Mouse (Mus musculus): Measurements from ENCODE around the gene Fam193a. TPM values are rescaled to one million over a fixed set of nuclear protein-coding genes. Genes with fewer than 3 reads are reported as not detected.

Gene Fam193a
- total RNA-seq, 2 experiments from 2014 or later: 67.1 to 89.6 TPM

- ATAC-seq (replicated peaks; ENCODE audit: low FRiP score, poor library complexity, severe bottlenecking): no peak
Measured at GRCm38 (mm10) chr5:34439768-34440167, 70.0 kb downstream of the Fam193a start.

- ATAC-seq (replicated peaks; ENCODE audit: low FRiP score, poor library complexity, severe bottlenecking): no peak
Measured at GRCm38 (mm10) chr5:34441797-34442196, 72.1 kb downstream of the Fam193a start.

- ATAC-seq (replicated peaks; ENCODE audit: low FRiP score, poor library complexity, severe bottlenecking): no peak
Measured at GRCm38 (mm10) chr5:34446207-34446606, 76.5 kb downstream of the Fam193a start.

GRCm38 (mm10) chr5:34458994-34459393, 89.3 kb downstream of the Fam193a start:
- no peak for ATAC-seq (replicated peaks; ENCODE audit: low FRiP score, poor library complexity, severe bottlenecking)

GRCm38 (mm10) chr5:34461294-34461693, 91.6 kb downstream of the Fam193a start:
- ATAC-seq (replicated peaks; ENCODE audit: low FRiP score, poor library complexity, severe bottlenecking): no peak

GRCm38 (mm10) chr5:34461841-34462240, 92.1 kb downstream of the Fam193a start:
- ATAC-seq (replicated peaks; ENCODE audit: low FRiP score, poor library complexity, severe bottlenecking): no peak

GRCm38 (mm10) chr5:34466079-34466478, 96.3 kb downstream of the Fam193a start:
- ATAC-seq (replicated peaks; ENCODE audit: low FRiP score, poor library complexity, severe bottlenecking): no peak

GRCm38 (mm10) chr5:34466648-34467047, 96.9 kb downstream of the Fam193a start:
- no peak for ATAC-seq (replicated peaks; ENCODE audit: low FRiP score, poor library complexity, severe bottlenecking)

GRCm38 (mm10) chr5:34468039-34468775, 98.5 kb downstream of the Fam193a start:
- peak; percentile 86 for ATAC-seq (replicated peaks; ENCODE audit: low FRiP score, poor library complexity, severe bottlenecking)

GRCm38 (mm10) chr5:34480926-34481325, 111.2 kb downstream of the Fam193a start:
- ATAC-seq (replicated peaks; ENCODE audit: low FRiP score, poor library complexity, severe bottlenecking): no peak

- 0 out of 2 replicates have a peak, but pooled peaks have one; percentile 40 for ATAC-seq (replicated peaks; ENCODE audit: low FRiP score, poor library complexity, severe bottlenecking)
Measured at GRCm38 (mm10) chr5:34485731-34486130, 116.0 kb downstream of the Fam193a start.

- no peak for ATAC-seq (replicated peaks; ENCODE audit: low FRiP score, poor library complexity, severe bottlenecking)
Measured at GRCm38 (mm10) chr5:34487320-34488090, 117.8 kb downstream of the Fam193a start.

GRCm38 (mm10) chr5:34488741-34489417, 119.1 kb downstream of the Fam193a start:
- ATAC-seq (replicated peaks; ENCODE audit: low FRiP score, poor library complexity, severe bottlenecking): no peak

GRCm38 (mm10) chr5:34489418-34489787, 119.7 kb downstream of the Fam193a start:
- ATAC-seq (replicated peaks; ENCODE audit: low FRiP score, poor library complexity, severe bottlenecking): 0 out of 2 replicates have a peak, but pooled peaks have one; percentile 25

GRCm38 (mm10) chr5:34496745-34497144, 127.0 kb downstream of the Fam193a start:
- no peak for ATAC-seq (replicated peaks; ENCODE audit: low FRiP score, poor library complexity, severe bottlenecking)

- no peak for ATAC-seq (replicated peaks; ENCODE audit: low FRiP score, poor library complexity, severe bottlenecking)
Measured at GRCm38 (mm10) chr5:34500886-34501285, 131.2 kb downstream of the Fam193a start.

- ATAC-seq (replicated peaks; ENCODE audit: low FRiP score, poor library complexity, severe bottlenecking): no peak
Measured at GRCm38 (mm10) chr5:34501588-34501987, 131.9 kb downstream of the Fam193a start.

GRCm38 (mm10) chr5:34502411-34502810, 132.7 kb downstream of the Fam193a start:
- 0 out of 2 replicates have a peak, but pooled peaks have one; percentile 5 for ATAC-seq (replicated peaks; ENCODE audit: low FRiP score, poor library complexity, severe bottlenecking)

GRCm38 (mm10) chr5:34502821-34503220, 133.1 kb downstream of the Fam193a start:
- ATAC-seq (replicated peaks; ENCODE audit: low FRiP score, poor library complexity, severe bottlenecking): peak; percentile 69

GRCm38 (mm10) chr5:34512486-34512885, 142.8 kb downstream of the Fam193a start:
- ATAC-seq (replicated peaks; ENCODE audit: low FRiP score, poor library complexity, severe bottlenecking): no peak
